Mouse (Mus musculus) brain, embryonic 18.5 days (tissue): ENCODE data around the gene AC129217.1.
"Not testable (repeated sequence)": the region's sequence is repeated elsewhere in the genome, so short reads cannot be mapped to it uniquely, and the experiment has no call there.

Source experiments
- DNase-seq: peaks from one replicate; pipeline ENCODE4 v3.0.0-alpha.2; 2012; ENCODE audit warnings: low read depth, low spot score

Gene AC129217.1

GRCm38 (mm10) chr19:8830664-8831063 is 1.1 kb downstream of the AC129217.1 start:
- no peak for DNase-seq

- no peak for DNase-seq
Measured at GRCm38 (mm10) chr19:8831262-8831661, 1.7 kb downstream of the AC129217.1 start.

- no peak for DNase-seq
Measured at GRCm38 (mm10) chr19:8832971-8833370, 3.4 kb downstream of the AC129217.1 start.

- DNase-seq: not testable (repeated sequence)
Measured at GRCm38 (mm10) chr19:8836327-8836726, 6.8 kb downstream of the AC129217.1 start.

- DNase-seq: peak; percentile 77
Measured at GRCm38 (mm10) chr19:8837251-8837791, 7.7 kb downstream of the AC129217.1 start, which contains the start of gene Bscl2. Bscl2 (plus strand) TSS chr19:8837467.

GRCm38 (mm10) chr19:8838041-8838730 is 8.6 kb downstream of the AC129217.1 start:
- DNase-seq: no peak

- DNase-seq: peak; percentile 82
Measured at GRCm38 (mm10) chr19:8839103-8839907, 9.7 kb downstream of the AC129217.1 start, which contains the start of gene Gng3. Gng3 (minus strand) TSS chr19:8839194.

- DNase-seq: no peak
Measured at GRCm38 (mm10) chr19:8839908-8840791, 10.6 kb downstream of the AC129217.1 start.

- no peak for DNase-seq
Measured at GRCm38 (mm10) chr19:8841012-8841411, 11.4 kb downstream of the AC129217.1 start.

- DNase-seq: no peak
Measured at GRCm38 (mm10) chr19:8842961-8843360, 13.4 kb downstream of the AC129217.1 start.

GRCm38 (mm10) chr19:8844371-8845129 is 15.0 kb downstream of the AC129217.1 start:
- DNase-seq: no peak

- no peak for DNase-seq
Measured at GRCm38 (mm10) chr19:8848356-8848755, 18.8 kb downstream of the AC129217.1 start.

GRCm38 (mm10) chr19:8850402-8850901 is 20.9 kb downstream of the AC129217.1 start, which contains the start of gene Lrrn4cl:
Lrrn4cl (plus strand) TSS chr19:8850768.
- DNase-seq: no peak

GRCm38 (mm10) chr19:8851639-8852038 is 22.1 kb downstream of the AC129217.1 start:
- DNase-seq: no peak

- DNase-seq: no peak
Measured at GRCm38 (mm10) chr19:8852236-8852928, 22.8 kb downstream of the AC129217.1 start.

GRCm38 (mm10) chr19:8853117-8853516 is 23.5 kb downstream of the AC129217.1 start:
- DNase-seq: no peak

- DNase-seq: no peak
Measured at GRCm38 (mm10) chr19:8857689-8858088, 28.1 kb downstream of the AC129217.1 start.

- DNase-seq: no peak
Measured at GRCm38 (mm10) chr19:8859018-8859417, 29.4 kb downstream of the AC129217.1 start.

GRCm38 (mm10) chr19:8864265-8864664 is 34.7 kb downstream of the AC129217.1 start:
- DNase-seq: no peak

- DNase-seq: not testable (repeated sequence)
Measured at GRCm38 (mm10) chr19:8870381-8870780, 40.8 kb downstream of the AC129217.1 start.
